Mouse (Mus musculus): ENCODE measurements around the gene Gm11116. TPM values are rescaled to one million over a fixed set of nuclear protein-coding genes. Genes with fewer than 3 reads are reported as not detected.
"Not testable (repeated sequence)": the region's sequence is repeated elsewhere in the genome, so short reads cannot be mapped to it uniquely, and the experiment has no call there.

Gm11116 gene
- polyA plus RNA-seq (2012; rRNA removed): not detected in 2 replicates

DNA sequence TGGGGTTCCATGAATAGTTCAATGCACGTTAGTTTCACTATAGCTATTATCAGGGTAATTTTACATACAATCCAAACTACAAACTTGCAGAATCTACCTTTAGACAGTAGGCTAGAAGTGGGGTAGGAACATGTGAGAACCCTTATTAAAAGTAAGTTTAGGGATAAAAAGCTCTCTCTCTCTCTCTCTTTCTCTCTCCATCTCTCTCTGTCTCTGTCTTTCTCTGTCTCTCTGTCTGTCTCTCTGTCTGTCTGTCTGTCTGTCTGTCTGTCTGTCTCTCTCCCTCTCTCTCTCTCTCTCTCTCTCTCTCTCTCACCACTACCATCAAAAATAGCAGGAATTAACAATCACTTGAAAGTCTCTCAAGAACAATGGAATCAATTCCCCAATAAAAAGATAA lies at the start of gene Gm11116:
Gene Gm11116 (minus strand): TSS at position 101 of the 400 bp plus-strand sequence.
- WGBS: 66% methylated on average over 1 of the region's 1 CpGs
- Histone ChIP-seq H3K4me3 (ENCODE audit: low read depth, low read length) (no peak within 1 kb of the TSS), H3K27me3 (ENCODE audit: control insufficient read depth, insufficient read depth, low read length) (no peaks in the 10 kb centered on the region), H3K36me3 (ENCODE audit: control insufficient read depth, insufficient read depth, low read length) (no peaks in the 10 kb centered on the region), H3K27ac (ENCODE audit: insufficient read depth, low read depth, low read length) (no peak within 1 kb of the TSS), H3K4me1 (ENCODE audit: control insufficient read depth, insufficient read depth, insufficient read length, low read length) (no peaks in the 10 kb centered on the region)
- no peak for TF ChIP-seq POLR2A (IDR thresholded peaks at IDR 0.05; ENCODE audit: low read depth, low read length)
- TF ChIP-seq CTCF (IDR thresholded peaks at IDR 0.05; ENCODE audit: extremely low read depth, insufficient read length, insufficient replicate concordance, low read depth, low read length): no peak

DNA sequence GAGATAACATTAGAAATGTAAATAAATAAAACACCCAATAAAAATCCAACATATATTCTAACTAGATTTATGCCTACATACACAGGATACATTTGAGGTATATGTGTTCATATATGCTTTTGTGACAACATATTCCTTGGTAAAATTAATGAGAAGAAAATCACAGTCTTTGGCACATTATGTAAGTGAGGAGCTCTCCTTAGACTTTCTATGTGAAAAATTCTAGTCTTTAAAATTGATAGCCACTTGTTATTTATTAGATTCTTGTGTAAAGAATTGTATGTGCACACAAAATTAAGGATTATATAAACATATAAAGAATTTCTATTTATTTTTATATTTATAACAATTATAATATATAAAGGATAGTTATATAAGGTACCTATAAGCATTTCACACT lies 42.7 kb upstream of the Gm11116 start, which contains the start of gene Gm11115:
Gene Gm11115 (minus strand): TSS at position 101 of the 400 bp plus-strand sequence.
- Histone ChIP-seq H3K4me3 (ENCODE audit: low read depth, low read length) (no peak within 1 kb of the TSS), H3K36me3 (ENCODE audit: control insufficient read depth, insufficient read depth, low read length) (no peaks in the 10 kb centered on the region), H3K27ac (ENCODE audit: insufficient read depth, low read depth, low read length) (no peak within 1 kb of the TSS), H3K27me3 (ENCODE audit: control insufficient read depth, insufficient read depth, low read length) (no peaks in the 10 kb centered on the region), H3K4me1 (ENCODE audit: control insufficient read depth, insufficient read depth, insufficient read length, low read length) (no peaks in the 10 kb centered on the region)
- TF ChIP-seq CTCF (IDR thresholded peaks at IDR 0.05; ENCODE audit: extremely low read depth, insufficient read length, insufficient replicate concordance, low read depth, low read length): no peak
- no peak for TF ChIP-seq POLR2A (IDR thresholded peaks at IDR 0.05; ENCODE audit: low read depth, low read length)

DNA sequence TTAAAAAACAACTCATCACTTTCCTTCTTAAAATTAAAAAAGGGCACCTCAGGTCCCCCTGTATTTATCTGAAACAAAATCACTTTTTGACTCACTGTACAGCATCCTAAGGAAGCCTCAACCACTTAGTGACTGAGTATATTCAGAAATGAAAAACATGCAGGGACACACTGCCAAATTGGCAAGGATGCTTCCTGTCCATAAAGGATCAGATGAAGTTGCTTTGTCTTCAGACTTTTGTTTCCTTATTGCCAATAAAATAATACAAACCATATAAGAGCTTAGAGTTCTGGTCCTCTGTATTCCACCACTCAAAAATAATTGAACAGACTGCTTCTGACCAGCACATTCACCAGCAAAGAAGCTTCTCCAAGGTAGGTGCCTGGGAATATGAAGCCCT lies 25.1 kb downstream of the Gm11116 start, which contains the start of gene Smr2:
Gene Smr2 (plus strand): TSS at position 301 of the 400 bp plus-strand sequence.
- not testable (repeated sequence) for H3K36me3 ChIP-seq (ENCODE audit: control insufficient read depth, insufficient read depth, low read length); H3K27ac ChIP-seq (ENCODE audit: insufficient read depth, low read depth, low read length); H3K27me3 ChIP-seq (ENCODE audit: control insufficient read depth, insufficient read depth, low read length); H3K4me1 ChIP-seq (ENCODE audit: control insufficient read depth, insufficient read depth, insufficient read length, low read length); H3K4me3 ChIP-seq (ENCODE audit: low read depth, low read length)

Other genes with a start within 250 kb of the Gm11116 start
- gene Odam, start 226.5 kb downstream of the Gm11116 start, polyA plus RNA-seq (2012; rRNA removed): not detected in 2 replicates
- not detected in 2 replicates for gene Csn3, start 186.0 kb downstream of the Gm11116 start, polyA plus RNA-seq (2012; rRNA removed)
- gene 2310003L06Rik, start 142.1 kb downstream of the Gm11116 start, polyA plus RNA-seq (2012; rRNA removed): not detected in 2 replicates
- not detected in 2 replicates for gene Gm28434, start 142.0 kb downstream of the Gm11116 start, polyA plus RNA-seq (2012; rRNA removed)
- gene Cabs1, start 132.1 kb downstream of the Gm11116 start, polyA plus RNA-seq (2012; rRNA removed): not detected in 2 replicates
- not detected in 2 replicates for gene Smr3a, start 109.0 kb downstream of the Gm11116 start, polyA plus RNA-seq (2012; rRNA removed)
- gene Smr2, start 25.0 kb downstream of the Gm11116 start, polyA plus RNA-seq (2012; rRNA removed): not detected in 2 replicates
- not detected in 2 replicates for gene Gm11115, start 42.6 kb upstream of the Gm11116 start, polyA plus RNA-seq (2012; rRNA removed)
- not detected in 2 replicates for gene Gm7714, start 157.4 kb upstream of the Gm11116 start, polyA plus RNA-seq (2012; rRNA removed)
- gene Prol1, start 205.8 kb upstream of the Gm11116 start, polyA plus RNA-seq (2012; rRNA removed): not detected in 2 replicates

Data from small intestine, adult 2 months (tissue).